Comparison of ENCODE assay signal across 18 mouse cellular contexts in the genomic region with DNA sequence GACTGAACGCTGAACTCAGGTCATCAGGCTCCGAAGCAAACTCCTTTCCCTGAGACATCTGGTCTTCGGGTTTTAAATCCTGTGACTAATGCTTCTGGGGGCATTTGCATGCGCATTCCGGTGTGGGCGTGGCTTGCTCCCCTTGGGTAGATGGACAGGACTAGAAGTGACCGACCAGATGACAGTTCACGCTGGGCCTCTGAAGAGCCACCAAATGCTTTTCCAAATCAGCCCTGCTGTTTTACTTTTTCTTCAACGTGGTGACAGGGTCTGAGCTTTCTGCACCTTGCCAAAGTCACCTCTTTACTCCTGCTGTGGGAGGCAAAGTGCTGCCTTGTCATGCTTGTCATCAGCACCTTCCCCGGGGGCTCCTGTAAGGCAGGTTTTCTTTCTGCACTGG. TPM values are rescaled to one million over a fixed set of nuclear protein-coding genes. Genes with fewer than 3 reads are reported as not detected.
DNase-seq lines count a peak whose midpoint lies in the region; ATAC-seq lines count a peak whose summit lies in the region.
"Had no signal": no experiment of that assay in that cellular context is flagged by ENCODE, and none has a peak within 500 bp of the region (broad histone marks: within the 10 kb centered on the region; RNA-seq: fewer than 3 reads in every experiment).

No protein-coding gene starts in this region.

- 0 out of 2 replicates have a peak, but pooled peaks cover 4% of the 10 kb centered on the region for H3K27me3 ChIP-seq in heart, embryonic 13.5 days (replicated peaks)
- H3K27me3 ChIP-seq in midbrain, embryonic 11.5 days (ENCODE audit: control insufficient read depth, insufficient read depth, low read length), result no peaks in the 10 kb centered on the region
- no peaks in the 10 kb centered on the region for H3K27me3 ChIP-seq in midbrain, embryonic 15.5 days (replicated peaks)
- peaks cover 16% of the 10 kb centered on the region for H3K27me3 ChIP-seq in limb, embryonic 13.5 days
- H3K27me3 ChIP-seq: lung, embryonic 15.5 days had no signal

- no peaks in the 10 kb centered on the region for H3K9me3 ChIP-seq in heart, embryonic 13.5 days
- H3K9me3 ChIP-seq in midbrain, embryonic 11.5 days (ENCODE audit: control insufficient read depth, low read length), result no peaks in the 10 kb centered on the region
- no peaks in the 10 kb centered on the region for H3K9me3 ChIP-seq in midbrain, embryonic 15.5 days
- no peaks in the 10 kb centered on the region for H3K9me3 ChIP-seq in limb, embryonic 13.5 days
- H3K9me3 ChIP-seq: lung, embryonic 15.5 days had no signal

- H3K27ac ChIP-seq in heart, embryonic 13.5 days (replicated peaks), result peak overlapping the region; percentile 87
- no peak overlapping the region for H3K27ac ChIP-seq in midbrain, embryonic 11.5 days (ENCODE audit: low read depth, low read length)
- no peak overlapping the region for H3K27ac ChIP-seq in midbrain, embryonic 15.5 days
- H3K27ac ChIP-seq in limb, embryonic 13.5 days, result no peak overlapping the region
- H3K27ac ChIP-seq: left cerebral cortex, adult 2 months; lung, embryonic 15.5 days had no signal

- H3K4me3 ChIP-seq in heart, embryonic 13.5 days, result no peak overlapping the region
- no peak overlapping the region for H3K4me3 ChIP-seq in midbrain, embryonic 11.5 days (ENCODE audit: low read depth, low read length)
- H3K4me3 ChIP-seq in midbrain, embryonic 15.5 days, result no peak overlapping the region
- H3K4me3 ChIP-seq in limb, embryonic 13.5 days, result no peak overlapping the region
- H3K4me3 ChIP-seq: erythroblast, embryonic 14.5 days; left cerebral cortex, adult 2 months; lung, embryonic 15.5 days had no signal

- 11% methylated on average over 10 of the region's 10 CpGs for WGBS in heart, embryonic 13.5 days
- WGBS in midbrain, embryonic 11.5 days, result 24% methylated on average over 10 of the region's 10 CpGs
- 15% methylated on average over 10 of the region's 10 CpGs for WGBS in midbrain, embryonic 15.5 days
- 22% methylated on average over 10 of the region's 10 CpGs for WGBS in limb, embryonic 13.5 days

- DNase-seq in heart, adult 18-20 months, result no peak
- no peak for DNase-seq in midbrain, embryonic 11.5 days (ENCODE audit: low spot score, missing footprints)
- DNase-seq in MN1 (ENCODE audit: low spot score), result peak; percentile 62
- DNase-seq: cerebellum, adult 11 months; kidney, adult 8-10 months; thymus, postnatal 4 days had no signal

- H3K36me3 ChIP-seq in heart, embryonic 13.5 days, result no peaks in the 10 kb centered on the region
- H3K36me3 ChIP-seq in midbrain, embryonic 11.5 days (ENCODE audit: control insufficient read depth, insufficient read depth, low read length), result no peaks in the 10 kb centered on the region
- no peaks in the 10 kb centered on the region for H3K36me3 ChIP-seq in midbrain, embryonic 15.5 days (replicated peaks)
- no peaks in the 10 kb centered on the region for H3K36me3 ChIP-seq in limb, embryonic 13.5 days
- H3K36me3 ChIP-seq: lung, embryonic 15.5 days had no signal

- H3K4me2 ChIP-seq in heart, embryonic 13.5 days, result peak overlapping the region; percentile 43
- H3K4me2 ChIP-seq in midbrain, embryonic 11.5 days, result no peak overlapping the region
- no peak overlapping the region for H3K4me2 ChIP-seq in midbrain, embryonic 15.5 days
- H3K4me2 ChIP-seq in limb, embryonic 13.5 days (replicated peaks), result no peak overlapping the region
- H3K4me2 ChIP-seq: lung, embryonic 15.5 days had no signal

- peaks cover 50% of the 10 kb centered on the region for H3K4me1 ChIP-seq in heart, embryonic 13.5 days
- H3K4me1 ChIP-seq in midbrain, embryonic 11.5 days (ENCODE audit: control insufficient read depth, insufficient read depth, low read length), result no peaks in the 10 kb centered on the region
- H3K4me1 ChIP-seq in midbrain, embryonic 15.5 days, result no peaks in the 10 kb centered on the region
- peaks cover 5% of the 10 kb centered on the region; the same call in 1 of the 2 replicates for H3K4me1 ChIP-seq in limb, embryonic 13.5 days
- H3K4me1 ChIP-seq: lung, embryonic 15.5 days had no signal

- ATAC-seq in heart, embryonic 13.5 days (ENCODE audit: extremely low read depth, insufficient number of reproducible peaks, low FRiP score, low TSS enrichment), result no peak; the same call in 1 of the 2 replicates
- peak; percentile 27; the same call in 1 of the 2 replicates for ATAC-seq in midbrain, embryonic 11.5 days (ENCODE audit: low FRiP score)
- ATAC-seq in midbrain, embryonic 15.5 days (replicated peaks), result no peak
- no peak for ATAC-seq in limb, embryonic 13.5 days (ENCODE audit: low FRiP score, low read depth)
- no peak for ATAC-seq in frontal cortex, adult (ENCODE audit: low TSS enrichment)
- ATAC-seq: activated CD4-positive, CD25-positive, alpha-beta regulatory T cell, adult 4 months had no signal

- H3K9ac ChIP-seq in heart, embryonic 13.5 days, result no peak overlapping the region
- H3K9ac ChIP-seq in midbrain, embryonic 11.5 days (ENCODE audit: low read length), result no peak overlapping the region
- no peak overlapping the region for H3K9ac ChIP-seq in midbrain, embryonic 15.5 days
- 0 out of 2 replicates have a peak overlapping the region, but pooled peaks have one; percentile 35 for H3K9ac ChIP-seq in limb, embryonic 13.5 days
- H3K9ac ChIP-seq: lung, embryonic 15.5 days had no signal

RNA-seq across cellular contexts. Expression of gene Dnaaf1, which starts 13.8 kb away (rescaled TPM):
- 0.17 and 0.24 TPM in 2 replicates for polyA plus RNA-seq in heart, embryonic 13.5 days (2015; fragmentation: Nextera tagmentation; extraction: Ambion mirVana)
- total RNA-seq in heart, adult 18-20 months (2021), result under 1 TPM in 1 of 2 experiments, not detected in 1; 0.15 TPM
- 0.19 TPM in 1 of 2 replicates, not detected in the other for polyA plus RNA-seq in midbrain, embryonic 11.5 days (2014; fragmentation: Nextera tagmentation; extraction: Ambion mirVana)
- 0.54 and 0.55 TPM in 2 replicates for polyA plus RNA-seq in midbrain, embryonic 15.5 days (2015; fragmentation: Nextera tagmentation; extraction: Ambion mirVana)
- polyA plus RNA-seq in limb, embryonic 13.5 days (2015; fragmentation: Nextera tagmentation; extraction: Ambion mirVana), result 0.11 TPM in 1 of 2 replicates, not detected in the other
- total RNA-seq: common myeloid progenitor, adult 5-6 weeks; gastrocnemius, postnatal 4 days; liver, adult 2 months had no signal
- polyA plus RNA-seq: activated CD4-positive, CD25-positive, alpha-beta regulatory T cell, adult 4 months; erythroblast, embryonic 14.5 days; liver, adult 2 months had no signal

RNA-seq across cellular contexts. Expression of gene Hsdl1, which starts 13.9 kb away (rescaled TPM):
- 31.3 and 32.4 TPM in 2 replicates for polyA plus RNA-seq in heart, embryonic 13.5 days (2015; fragmentation: Nextera tagmentation; extraction: Ambion mirVana)
- 10 to 100 TPM; 21.3 to 22.9 TPM for total RNA-seq in heart, adult 18-20 months (2021)
- 76.2 and 86.7 TPM in 2 replicates for polyA plus RNA-seq in midbrain, embryonic 11.5 days (2014; fragmentation: Nextera tagmentation; extraction: Ambion mirVana)
- 212 and 213 TPM in 2 replicates for polyA plus RNA-seq in midbrain, embryonic 15.5 days (2015; fragmentation: Nextera tagmentation; extraction: Ambion mirVana)
- 31.0 and 32.3 TPM in 2 replicates for polyA plus RNA-seq in limb, embryonic 13.5 days (2015; fragmentation: Nextera tagmentation; extraction: Ambion mirVana)

RNA-seq across cellular contexts. Expression of gene Taf1c, which starts 16.2 kb away (rescaled TPM):
- polyA plus RNA-seq in heart, embryonic 13.5 days (2015; fragmentation: Nextera tagmentation; extraction: Ambion mirVana), result 6.0 and 6.6 TPM in 2 replicates
- 1 to 10 TPM; 3.5 to 4.5 TPM for total RNA-seq in heart, adult 18-20 months (2021)
- 11.1 and 13.4 TPM in 2 replicates for polyA plus RNA-seq in midbrain, embryonic 11.5 days (2014; fragmentation: Nextera tagmentation; extraction: Ambion mirVana)
- 16.6 and 17.7 TPM in 2 replicates for polyA plus RNA-seq in midbrain, embryonic 15.5 days (2015; fragmentation: Nextera tagmentation; extraction: Ambion mirVana)
- 12.4 and 13.8 TPM in 2 replicates for polyA plus RNA-seq in limb, embryonic 13.5 days (2015; fragmentation: Nextera tagmentation; extraction: Ambion mirVana)

RNA-seq across cellular contexts. Expression of gene Adad2, which starts 23.7 kb away (rescaled TPM):
- polyA plus RNA-seq in heart, embryonic 13.5 days (2015; fragmentation: Nextera tagmentation; extraction: Ambion mirVana), result not detected in 2 replicates
- not detected for total RNA-seq in heart, adult 18-20 months (2021)
- 0.11 and 0.27 TPM in 2 replicates for polyA plus RNA-seq in midbrain, embryonic 11.5 days (2014; fragmentation: Nextera tagmentation; extraction: Ambion mirVana)
- 0.23 and 0.31 TPM in 2 replicates for polyA plus RNA-seq in midbrain, embryonic 15.5 days (2015; fragmentation: Nextera tagmentation; extraction: Ambion mirVana)
- polyA plus RNA-seq in limb, embryonic 13.5 days (2015; fragmentation: Nextera tagmentation; extraction: Ambion mirVana), result 0.19 and 0.38 TPM in 2 replicates
- total RNA-seq: common myeloid progenitor, adult 5-6 weeks; gastrocnemius, postnatal 4 days; liver, adult 2 months; megakaryocyte progenitor cell, adult 5-6 weeks had no signal
- polyA plus RNA-seq: activated CD4-positive, CD25-positive, alpha-beta regulatory T cell, adult 4 months; erythroblast, embryonic 14.5 days; liver, adult 2 months; lung, embryonic 15.5 days had no signal

RNA-seq across cellular contexts. Expression of gene Mbtps1, which starts 30.3 kb away (rescaled TPM):
- 69.7 and 72.2 TPM in 2 replicates for polyA plus RNA-seq in heart, embryonic 13.5 days (2015; fragmentation: Nextera tagmentation; extraction: Ambion mirVana)
- total RNA-seq in heart, adult 18-20 months (2021), result 10 to 100 TPM; 27.5 to 31.0 TPM
- 83.3 and 84.6 TPM in 2 replicates for polyA plus RNA-seq in midbrain, embryonic 11.5 days (2014; fragmentation: Nextera tagmentation; extraction: Ambion mirVana)
- 59.5 and 61.1 TPM in 2 replicates for polyA plus RNA-seq in midbrain, embryonic 15.5 days (2015; fragmentation: Nextera tagmentation; extraction: Ambion mirVana)
- polyA plus RNA-seq in limb, embryonic 13.5 days (2015; fragmentation: Nextera tagmentation; extraction: Ambion mirVana), result 139 and 142 TPM in 2 replicates
